Mouse (Mus musculus) hindbrain, embryonic 13.5 days (tissue): Measurements from ENCODE around the gene G2e3. TPM values are rescaled to one million over a fixed set of nuclear protein-coding genes. Genes with fewer than 3 reads are reported as not detected.

Experiments
- ATAC-seq: fragments of 200-750 bp; cut with Nextera tagmentation; 2 replicates; pipeline ENCODE4 v1.8.0; 2017; ENCODE audit warnings: moderate TSS enrichment; ENCODE audit not compliant: low FRiP score
- H3K27ac ChIP-seq: fragments of 300-500 bp; sonication (generic); 2 replicates; pipeline ENCODE4 v1.5.1; 2015; ENCODE audit warnings: inconsistent platforms, mild to moderate bottlenecking, moderate library complexity
- H3K27me3 ChIP-seq: fragments of 300-500 bp; sonication (generic); 2 replicates; pipeline ENCODE4 v1.6.1; 2015; ENCODE audit warnings: mild to moderate bottlenecking, inconsistent platforms
- H3K36me3 ChIP-seq: fragments of 300-500 bp; sonication (generic); 2 replicates; pipeline ENCODE4 v1.6.1; 2015; ENCODE audit warnings: mild to moderate bottlenecking, inconsistent platforms
- H3K4me1 ChIP-seq: fragments of 300-500 bp; sonication (generic); replicated peaks from 2 replicates; pipeline ENCODE4 v1.6.1; 2015; ENCODE audit warnings: inconsistent platforms
- H3K4me2 ChIP-seq: fragments of 300-500 bp; sonication (generic); 2 replicates; pipeline ENCODE4 v1.6.1; 2015; ENCODE audit warnings: inconsistent platforms, mild to moderate bottlenecking, moderate library complexity
- H3K4me3 ChIP-seq: fragments of 300-500 bp; sonication (generic); 2 replicates; pipeline ENCODE4 v1.5.1; 2015; ENCODE audit warnings: mild to moderate bottlenecking, inconsistent platforms
- H3K9ac ChIP-seq: fragments of 300-500 bp; sonication (generic); 2 replicates; pipeline ENCODE4 v1.6.1; 2015; ENCODE audit warnings: mild to moderate bottlenecking, inconsistent platforms
- H3K9me3 ChIP-seq: fragments of 300-500 bp; sonication (generic); 2 replicates; pipeline ENCODE4 v1.6.1; 2016; ENCODE audit warnings: inconsistent platforms
- WGBS: fragments of 180-500 bp; shearing (Covaris S2); methylation state at CpG from one replicate; pipeline ENCODE4 v1.1.7; 2015; 5-methylcytosine and 5-hydroxymethylcytosine counted together
- polyA plus RNA-seq: library from polyadenylated mRNA; unstranded; fragments of >200 nt; fragmentation: Nextera tagmentation; extraction: Ambion mirVana; gene quantifications from 2 replicates; pipeline ENCODE4 v1.2.1, GENCODE M21; 2015

G2e3 gene
- polyA plus RNA-seq, result 19.2 and 22.8 TPM in 2 replicates

GRCm38 (mm10) chr12:51347988-51348697 lies at the start of gene G2e3:
TSS of gene G2e3 (plus strand) at chr12:51348061.
- peaks cover 27% of the 10 kb centered on the region for H3K4me1 ChIP-seq
- under 1% methylated on average over 70 of the region's 70 CpGs for WGBS

DNA sequence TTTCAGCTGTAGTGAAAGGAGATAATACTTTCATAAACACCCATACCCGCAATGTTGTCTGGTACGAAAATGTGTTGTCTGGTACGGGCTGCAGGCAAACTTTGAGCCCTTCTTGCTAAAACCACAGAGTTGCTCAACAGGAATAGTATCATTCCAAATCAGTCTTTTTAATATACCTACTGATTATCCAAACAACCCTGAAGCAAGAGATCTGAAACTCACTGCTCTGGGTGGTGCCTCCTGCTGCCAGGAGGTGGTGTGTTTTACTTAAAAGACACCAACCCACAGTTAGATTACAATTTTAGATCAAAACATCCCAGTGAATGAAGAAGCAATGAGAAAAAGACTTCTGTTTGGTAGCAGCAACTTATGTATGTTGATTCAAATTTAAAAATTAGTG lies 24.3 kb upstream of the G2e3 start:
- WGBS, result 94% methylated on average over 3 of the region's 3 CpGs
- H3K27me3 ChIP-seq, result no peaks in the 10 kb centered on the region
- no peaks in the 10 kb centered on the region for H3K9me3 ChIP-seq
- no peaks in the 10 kb centered on the region for H3K4me1 ChIP-seq
- no peak overlapping the region for H3K4me2 ChIP-seq
- H3K9ac ChIP-seq, result no peak overlapping the region
- no peaks in the 10 kb centered on the region for H3K36me3 ChIP-seq
- ATAC-seq, result no peak
- no peak overlapping the region for H3K4me3 ChIP-seq
- no peak overlapping the region for H3K27ac ChIP-seq

More at GRCm38 (mm10) chr12:51347988-51348697, at the start of gene G2e3:
- H3K4me2 ChIP-seq, result peak within 1 kb of the TSS; percentile 58
- H3K4me3 ChIP-seq, result peak within 1 kb of the TSS; percentile 79
- H3K36me3 ChIP-seq, result peaks cover 13% of the 10 kb centered on the region
- ATAC-seq, result peak; percentile 98
- no peaks in the 10 kb centered on the region for H3K9me3 ChIP-seq
- H3K9ac ChIP-seq, result peak within 1 kb of the TSS; percentile 91
- peak within 1 kb of the TSS; percentile 96 for H3K27ac ChIP-seq
- no peaks in the 10 kb centered on the region for H3K27me3 ChIP-seq

DNA sequence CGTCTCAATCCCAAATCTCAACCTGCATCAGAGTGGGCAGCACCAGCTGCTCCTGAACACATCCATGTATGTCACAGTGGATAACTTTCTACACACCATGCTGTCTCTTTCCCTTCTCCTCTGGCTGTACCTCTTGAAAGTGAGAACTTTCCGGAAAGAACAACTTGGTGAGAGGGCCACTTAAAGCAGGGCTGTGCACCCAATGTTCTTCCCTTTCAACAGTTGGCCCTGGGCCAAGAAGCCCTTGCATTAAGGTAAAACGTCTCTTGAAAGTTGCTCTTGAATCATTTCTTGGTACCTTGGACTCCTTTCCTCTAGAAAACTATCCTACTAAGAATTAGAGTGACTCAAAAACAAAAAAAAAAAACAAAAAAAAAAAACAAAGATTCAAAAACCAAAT lies 21.0 kb upstream of the G2e3 start:
- 90% methylated on average over 3 of the region's 3 CpGs for WGBS
- no peak overlapping the region for H3K4me3 ChIP-seq
- no peak for ATAC-seq

DNA sequence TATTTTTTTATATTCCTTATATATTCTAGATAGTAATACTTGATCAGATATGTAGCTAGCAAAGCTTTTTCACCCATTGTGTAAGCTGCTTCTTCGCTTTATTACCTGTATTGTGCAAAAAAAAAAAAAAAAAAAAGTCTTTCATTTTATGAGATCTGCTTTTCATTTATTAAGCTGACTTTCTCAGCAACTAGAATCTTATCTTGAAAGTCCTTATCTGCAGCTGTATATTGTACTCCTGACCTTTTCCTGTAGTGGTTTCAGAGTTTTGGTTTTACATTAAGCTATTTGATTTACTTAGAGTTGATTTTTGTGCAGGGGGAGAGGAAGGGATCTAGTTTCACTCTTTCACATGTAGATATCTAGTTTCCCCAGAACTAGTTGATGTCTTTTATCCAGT lies 10.8 kb upstream of the G2e3 start:
- no peak overlapping the region for H3K9ac ChIP-seq
- H3K27me3 ChIP-seq, result no peaks in the 10 kb centered on the region
- H3K27ac ChIP-seq, result no peak overlapping the region
- WGBS, result 100% methylated on average over 1 of the region's 1 CpGs
- H3K4me1 ChIP-seq, result no peaks in the 10 kb centered on the region
- H3K4me3 ChIP-seq, result no peak overlapping the region
- no peak overlapping the region for H3K4me2 ChIP-seq
- H3K9me3 ChIP-seq, result no peaks in the 10 kb centered on the region
- H3K36me3 ChIP-seq, result no peaks in the 10 kb centered on the region
- no peak for ATAC-seq

More for the DNA sequence above, 21.0 kb upstream of the G2e3 start:
- Histone ChIP-seq H3K27ac (no peak overlapping the region), H3K9ac (no peak overlapping the region), H3K4me2 (no peak overlapping the region), H3K9me3 (no peaks in the 10 kb centered on the region), H3K27me3 (no peaks in the 10 kb centered on the region), H3K36me3 (no peaks in the 10 kb centered on the region), H3K4me1 (no peaks in the 10 kb centered on the region)

GRCm38 (mm10) chr12:51346121-51346520 lies 1.7 kb upstream of the G2e3 start:
- no peak overlapping the region for H3K9ac ChIP-seq
- H3K27ac ChIP-seq, result no peak overlapping the region
- no peak overlapping the region for H3K4me3 ChIP-seq
- 31% methylated on average over 4 of the region's 4 CpGs for WGBS
- ATAC-seq, result no peak
- H3K27me3 ChIP-seq, result no peaks in the 10 kb centered on the region
- peaks cover 27% of the 10 kb centered on the region for H3K4me1 ChIP-seq
- no peaks in the 10 kb centered on the region for H3K36me3 ChIP-seq
- H3K9me3 ChIP-seq, result no peaks in the 10 kb centered on the region
- H3K4me2 ChIP-seq, result no peak overlapping the region

GRCm38 (mm10) chr12:51348698-51348998 lies 787 bp downstream of the G2e3 start:
- Histone ChIP-seq H3K9me3 (no peaks in the 10 kb centered on the region), H3K9ac (peak overlapping the region; percentile 91), H3K36me3 (peaks cover 18% of the 10 kb centered on the region), H3K4me1 (peaks cover 27% of the 10 kb centered on the region), H3K4me2 (peak overlapping the region; percentile 58), H3K27me3 (no peaks in the 10 kb centered on the region), H3K4me3 (peak overlapping the region; percentile 79), H3K27ac (peak overlapping the region; percentile 96)
- ATAC-seq, result peak; percentile 57
- 0% methylated on average over 10 of the region's 10 CpGs for WGBS

- ATAC-seq, result no peak
- Histone ChIP-seq H3K4me1 (peaks cover 7% of the 10 kb centered on the region), H3K9me3 (no peaks in the 10 kb centered on the region), H3K4me2 (no peak overlapping the region), H3K36me3 (peaks cover 56% of the 10 kb centered on the region), H3K27me3 (no peaks in the 10 kb centered on the region), H3K27ac (no peak overlapping the region), H3K4me3 (no peak overlapping the region), H3K9ac (no peak overlapping the region)
- WGBS, result 85% methylated on average over 8 of the region's 8 CpGs
Observed at GRCm38 (mm10) chr12:51355296-51355695, 7.4 kb downstream of the G2e3 start.

DNA sequence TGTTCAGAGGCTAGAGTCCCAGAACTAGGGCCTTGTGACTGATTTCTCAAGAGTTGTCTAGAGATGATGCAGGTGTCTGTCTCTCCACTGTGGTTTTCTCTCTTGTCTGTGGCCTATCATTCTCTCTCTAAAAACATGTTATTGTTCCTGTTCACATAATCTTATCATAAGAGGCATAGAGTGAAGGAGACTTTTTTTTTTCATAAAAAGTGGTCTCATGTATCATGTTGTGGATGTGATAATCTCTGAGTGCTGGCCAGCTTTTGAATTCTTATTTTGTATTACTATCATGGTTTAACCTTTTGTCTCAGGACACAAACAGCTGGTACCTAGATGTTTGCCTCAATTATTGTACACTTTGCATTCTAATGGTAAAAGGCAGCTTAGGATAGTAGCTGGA lies 13.4 kb downstream of the G2e3 start:
- no peak overlapping the region for H3K4me3 ChIP-seq
- peaks cover 56% of the 10 kb centered on the region for H3K36me3 ChIP-seq
- H3K27ac ChIP-seq, result no peak overlapping the region
- no peaks in the 10 kb centered on the region for H3K9me3 ChIP-seq
- no peak overlapping the region for H3K4me2 ChIP-seq
- no peak for ATAC-seq
- H3K4me1 ChIP-seq, result no peaks in the 10 kb centered on the region
- H3K9ac ChIP-seq, result no peak overlapping the region
- H3K27me3 ChIP-seq, result no peaks in the 10 kb centered on the region

GRCm38 (mm10) chr12:51362898-51363297 lies 15.0 kb downstream of the G2e3 start:
- H3K9ac ChIP-seq, result no peak overlapping the region
- H3K4me2 ChIP-seq, result no peak overlapping the region
- H3K4me1 ChIP-seq, result no peaks in the 10 kb centered on the region
- ATAC-seq, result no peak
- H3K27ac ChIP-seq, result no peak overlapping the region
- H3K27me3 ChIP-seq, result no peaks in the 10 kb centered on the region
- H3K9me3 ChIP-seq, result no peaks in the 10 kb centered on the region
- no peak overlapping the region for H3K4me3 ChIP-seq
- H3K36me3 ChIP-seq, result peaks cover 53% of the 10 kb centered on the region
- 95% methylated on average over 1 of the region's 1 CpGs for WGBS

- Histone ChIP-seq H3K36me3 (peaks cover 51% of the 10 kb centered on the region), H3K9me3 (no peaks in the 10 kb centered on the region), H3K27ac (no peak overlapping the region), H3K9ac (no peak overlapping the region), H3K4me1 (no peaks in the 10 kb centered on the region), H3K4me3 (no peak overlapping the region), H3K27me3 (no peaks in the 10 kb centered on the region), H3K4me2 (no peak overlapping the region)
- no peak for ATAC-seq
- 97% methylated on average over 3 of the region's 3 CpGs for WGBS
Observed at GRCm38 (mm10) chr12:51368504-51368903, 20.6 kb downstream of the G2e3 start.

DNA sequence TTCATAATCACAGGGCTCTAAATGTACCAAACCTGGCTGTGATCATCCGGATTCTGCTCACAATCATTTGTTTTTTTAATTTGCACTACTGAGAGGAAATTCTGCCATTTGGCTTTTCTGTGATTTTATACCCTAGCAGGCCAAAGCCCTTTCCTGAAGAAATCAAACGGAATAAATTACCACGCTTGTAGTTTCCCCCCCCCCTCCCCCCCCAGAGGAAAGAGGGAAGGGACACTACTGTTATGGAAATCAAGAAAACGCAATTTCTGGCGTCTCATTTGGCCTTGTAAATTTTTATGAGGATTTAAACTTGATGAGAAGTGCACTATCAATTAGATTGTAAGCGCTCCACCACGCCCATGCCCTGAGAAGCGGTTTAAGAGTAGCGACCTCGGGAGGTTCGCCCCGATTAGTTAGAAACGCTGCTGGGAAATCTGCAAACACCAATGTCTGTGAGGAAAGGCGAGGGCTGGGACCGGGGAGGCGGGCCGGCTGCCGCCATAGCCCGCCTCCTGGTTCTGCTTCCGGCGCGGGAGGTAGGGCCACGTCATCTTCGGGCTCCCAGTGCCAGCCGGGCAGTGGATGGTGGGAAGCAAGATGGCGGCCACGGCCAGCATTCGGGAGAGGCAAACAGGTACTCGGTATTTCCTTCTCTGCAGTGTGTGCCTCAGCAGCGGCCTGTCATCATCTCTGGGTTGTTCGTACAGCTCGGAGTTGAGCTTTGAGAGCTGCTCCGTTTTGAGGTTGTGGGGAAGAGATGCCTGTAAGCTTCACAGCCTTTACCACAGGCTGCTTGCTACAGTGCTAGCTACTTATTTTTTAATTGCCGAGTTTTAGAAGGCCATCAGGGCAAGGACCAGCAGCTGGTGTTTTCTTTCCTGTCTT lies 29.4 kb downstream of the G2e3 start, which contains the start of gene Scfd1:
Scfd1 (plus strand) TSS at position 508 of the 885 bp plus-strand sequence.
- Histone ChIP-seq H3K9ac (peak within 1 kb of the TSS; percentile 88), H3K27me3 (no peaks in the 10 kb centered on the region), H3K27ac (peak within 1 kb of the TSS; percentile 91), H3K36me3 (peaks cover 21% of the 10 kb centered on the region), H3K4me1 (0 out of 2 replicates have a peak, but pooled peaks cover 2% of the 10 kb centered on the region), H3K9me3 (no peaks in the 10 kb centered on the region), H3K4me2 (peak within 1 kb of the TSS; percentile 63), H3K4me3 (peak within 1 kb of the TSS; percentile 72)
- WGBS, result under 1% methylated on average over 34 of the region's 34 CpGs
- ATAC-seq, result peak; percentile 100

GRCm38 (mm10) chr12:51377888-51378190 lies 30.0 kb downstream of the G2e3 start:
- no peaks in the 10 kb centered on the region for H3K9me3 ChIP-seq
- no peak for ATAC-seq
- 21% methylated on average over 6 of the region's 6 CpGs for WGBS

More at GRCm38 (mm10) chr12:51377888-51378190, 30.0 kb downstream of the G2e3 start:
- H3K36me3 ChIP-seq, result peaks cover 17% of the 10 kb centered on the region
- H3K27ac ChIP-seq, result peak overlapping the region; percentile 91
- H3K4me2 ChIP-seq, result peak overlapping the region; percentile 63
- peak overlapping the region; percentile 88 for H3K9ac ChIP-seq
- H3K4me3 ChIP-seq, result peak overlapping the region; percentile 72
- H3K27me3 ChIP-seq, result no peaks in the 10 kb centered on the region
- H3K4me1 ChIP-seq, result 0 out of 2 replicates have a peak, but pooled peaks cover 2% of the 10 kb centered on the region
